Mouse (Mus musculus): Measurements from ENCODE around the gene Dennd1b. TPM values are rescaled to one million over a fixed set of nuclear protein-coding genes. Genes with fewer than 3 reads are reported as not detected.

Dennd1b gene
- total and polyA plus RNA-seq, 3 experiments = 6.4 to 23.7 (median 22.3) TPM

DNA sequence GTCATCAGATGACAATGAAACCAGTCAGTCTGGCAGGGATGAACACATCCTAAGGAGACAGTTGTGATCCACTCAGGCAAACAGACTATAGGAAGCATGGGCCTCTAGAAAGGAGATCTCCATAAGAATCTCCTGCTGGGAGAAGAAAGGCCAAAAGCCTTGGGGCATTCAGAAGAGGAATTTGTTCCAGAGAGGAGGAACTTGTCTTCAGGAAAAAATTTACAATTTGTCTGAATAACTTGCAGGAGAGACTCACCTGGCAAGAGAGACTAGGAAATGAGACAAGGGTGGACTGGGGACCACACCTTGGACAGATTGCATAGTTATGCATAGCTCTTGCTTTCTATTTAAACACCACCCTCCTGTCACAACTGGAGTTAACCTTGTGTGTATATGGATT is 6.7 kb upstream of the Dennd1b start:
- Histone ChIP-seq H3K4me1 (ENCODE audit: control insufficient read depth, insufficient read depth, low read length) (no peaks in the 10 kb centered on the region), H3K27ac (no peak overlapping the region), H3K4me3 (no peak overlapping the region), H3K27me3 (ENCODE audit: control insufficient read depth, insufficient read depth, low read length) (no peaks in the 10 kb centered on the region), H3K9ac (ENCODE audit: low read depth, low read length) (no peak overlapping the region), H3K36me3 (ENCODE audit: control insufficient read depth, insufficient read depth, low read length) (no peaks in the 10 kb centered on the region), H3K79me2 (replicated peaks; ENCODE audit: control insufficient read depth, insufficient read depth, low read length) (no peaks in the 10 kb centered on the region)
- intact Hi-C loops (cut with DNase I) = no loop called here
- TF ChIP-seq POLR2A (IDR thresholded peaks at IDR 0.05; ENCODE audit: insufficient read depth, low read depth, low read length) (no peak), EP300 (IDR thresholded peaks at IDR 0.05; ENCODE audit: insufficient read depth, low read depth, low read length) (no peak), CTCF (IDR thresholded peaks at IDR 0.05) (no peak)
- no peak for DNase-seq

DNA sequence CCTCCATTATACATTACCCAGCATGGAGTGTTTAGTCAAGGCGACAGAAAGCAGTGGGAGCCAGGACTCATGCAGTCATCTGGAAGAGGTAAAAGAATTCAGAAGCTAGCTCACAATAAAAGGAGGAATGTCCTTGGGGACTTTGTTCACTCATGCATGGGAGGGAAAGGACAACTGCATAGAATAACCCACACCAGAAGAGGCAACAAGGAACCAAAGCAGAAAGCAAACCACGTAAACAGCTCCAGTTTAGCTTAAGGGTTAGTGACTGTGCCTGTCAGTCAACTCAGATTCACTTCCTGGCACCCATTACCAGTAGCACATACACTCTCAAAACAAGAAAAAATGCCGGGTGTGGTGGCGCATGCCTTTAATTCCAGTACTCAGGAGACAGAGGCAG is 6.1 kb upstream of the Dennd1b start:
- Histone ChIP-seq H3K9ac (ENCODE audit: low read depth, low read length) (no peak overlapping the region), H3K4me3 (no peak overlapping the region), H3K36me3 (ENCODE audit: control insufficient read depth, insufficient read depth, low read length) (no peaks in the 10 kb centered on the region), H3K4me1 (ENCODE audit: control insufficient read depth, insufficient read depth, low read length) (no peaks in the 10 kb centered on the region), H3K27ac (no peak overlapping the region), H3K27me3 (ENCODE audit: control insufficient read depth, insufficient read depth, low read length) (no peaks in the 10 kb centered on the region), H3K79me2 (replicated peaks; ENCODE audit: control insufficient read depth, insufficient read depth, low read length) (no peaks in the 10 kb centered on the region)
- no peak for TF ChIP-seq CTCF (IDR thresholded peaks at IDR 0.05)
- TF ChIP-seq EP300 (IDR thresholded peaks at IDR 0.05; ENCODE audit: insufficient read depth, low read depth, low read length) = no peak
- no peak for TF ChIP-seq POLR2A (IDR thresholded peaks at IDR 0.05; ENCODE audit: insufficient read depth, low read depth, low read length)
- no peak for DNase-seq
- intact Hi-C loops (cut with DNase I) = no loop called here
- WGBS = 83% methylated on average over 4 of the region's 4 CpGs

DNA sequence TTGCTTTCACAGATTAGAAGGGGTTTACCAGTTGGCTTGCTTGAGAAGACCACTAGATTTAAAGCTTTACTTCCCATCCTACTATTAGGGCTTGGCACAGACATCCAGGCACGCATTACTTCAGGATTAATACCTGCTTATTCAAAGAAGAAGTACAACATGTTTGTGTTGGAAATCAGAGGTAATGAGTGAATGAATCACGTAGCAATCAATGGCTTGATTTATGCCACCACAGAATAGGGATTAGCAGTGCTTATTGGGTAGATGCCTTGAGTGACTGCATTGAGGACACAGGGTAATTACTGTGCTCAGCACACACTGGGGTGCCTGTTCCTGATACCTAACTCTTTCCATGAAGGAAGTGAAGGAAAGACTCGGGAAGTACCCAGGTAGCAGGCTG is 4.4 kb upstream of the Dennd1b start:
- TF ChIP-seq CTCF (IDR thresholded peaks at IDR 0.05) = no peak
- no peak for TF ChIP-seq POLR2A (IDR thresholded peaks at IDR 0.05; ENCODE audit: insufficient read depth, low read depth, low read length)
- no peak for TF ChIP-seq EP300 (IDR thresholded peaks at IDR 0.05; ENCODE audit: insufficient read depth, low read depth, low read length)
- no peaks in the 10 kb centered on the region for H3K27me3 ChIP-seq (ENCODE audit: control insufficient read depth, insufficient read depth, low read length)
- H3K4me1 ChIP-seq (ENCODE audit: control insufficient read depth, insufficient read depth, low read length) = peaks cover 4% of the 10 kb centered on the region
- H3K27ac ChIP-seq = no peak overlapping the region
- H3K79me2 ChIP-seq (replicated peaks; ENCODE audit: control insufficient read depth, insufficient read depth, low read length) = no peaks in the 10 kb centered on the region
- no peak overlapping the region for H3K4me3 ChIP-seq
- no peak for DNase-seq
- H3K36me3 ChIP-seq (ENCODE audit: control insufficient read depth, insufficient read depth, low read length) = no peaks in the 10 kb centered on the region
- WGBS = 82% methylated on average over 3 of the region's 3 CpGs
- no peak overlapping the region for H3K9ac ChIP-seq (ENCODE audit: low read depth, low read length)
- intact Hi-C loops (cut with DNase I) = no loop called here

DNA sequence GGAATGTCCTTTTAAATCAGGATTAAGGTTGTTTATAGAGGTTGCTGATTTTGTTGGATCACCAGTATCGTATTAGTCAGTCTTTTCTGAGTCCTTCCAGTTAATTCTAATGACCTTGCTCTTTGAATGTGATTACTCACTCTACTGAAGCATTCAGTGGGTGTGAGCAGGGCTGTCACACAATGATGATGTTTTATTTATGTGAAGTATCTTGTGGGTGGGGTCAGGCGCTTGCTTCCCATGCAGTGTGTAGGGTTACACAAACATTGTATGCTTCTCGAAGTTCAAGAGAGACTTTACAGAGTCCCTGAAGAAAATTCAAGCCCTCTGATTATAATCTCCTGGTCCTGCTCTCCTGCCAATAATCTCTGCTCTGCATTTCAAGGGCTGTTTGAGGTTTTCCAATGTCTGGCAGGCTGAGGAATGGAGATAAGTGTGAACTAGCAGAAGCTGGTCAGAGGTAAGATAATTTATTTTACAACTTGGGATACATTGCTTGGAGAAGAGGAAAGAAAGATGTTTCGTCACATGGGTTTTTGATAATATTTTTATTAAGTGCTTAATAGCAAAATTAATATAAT is 3.2 kb upstream of the Dennd1b start:
- no peak overlapping the region for H3K9ac ChIP-seq (ENCODE audit: low read depth, low read length)
- no peak overlapping the region for H3K4me3 ChIP-seq
- no peaks in the 10 kb centered on the region for H3K79me2 ChIP-seq (replicated peaks; ENCODE audit: control insufficient read depth, insufficient read depth, low read length)
- H3K36me3 ChIP-seq (ENCODE audit: control insufficient read depth, insufficient read depth, low read length) = no peaks in the 10 kb centered on the region
- 72% methylated on average over 4 of the region's 4 CpGs for WGBS
- H3K4me1 ChIP-seq (ENCODE audit: control insufficient read depth, insufficient read depth, low read length) = peaks cover 6% of the 10 kb centered on the region
- no peak for TF ChIP-seq EP300 (IDR thresholded peaks at IDR 0.05; ENCODE audit: insufficient read depth, low read depth, low read length)
- no peak for TF ChIP-seq CTCF (IDR thresholded peaks at IDR 0.05)
- no peak for TF ChIP-seq POLR2A (IDR thresholded peaks at IDR 0.05; ENCODE audit: insufficient read depth, low read depth, low read length)
- intact Hi-C loops (cut with DNase I) = loop anchor here (5.0 kb wide), 3 partner anchors 122 to 197 kb away; no protein-coding TSS in a partner anchor
- no peaks in the 10 kb centered on the region for H3K27me3 ChIP-seq (ENCODE audit: control insufficient read depth, insufficient read depth, low read length)
- H3K27ac ChIP-seq = no peak overlapping the region
- no peak for DNase-seq

DNA sequence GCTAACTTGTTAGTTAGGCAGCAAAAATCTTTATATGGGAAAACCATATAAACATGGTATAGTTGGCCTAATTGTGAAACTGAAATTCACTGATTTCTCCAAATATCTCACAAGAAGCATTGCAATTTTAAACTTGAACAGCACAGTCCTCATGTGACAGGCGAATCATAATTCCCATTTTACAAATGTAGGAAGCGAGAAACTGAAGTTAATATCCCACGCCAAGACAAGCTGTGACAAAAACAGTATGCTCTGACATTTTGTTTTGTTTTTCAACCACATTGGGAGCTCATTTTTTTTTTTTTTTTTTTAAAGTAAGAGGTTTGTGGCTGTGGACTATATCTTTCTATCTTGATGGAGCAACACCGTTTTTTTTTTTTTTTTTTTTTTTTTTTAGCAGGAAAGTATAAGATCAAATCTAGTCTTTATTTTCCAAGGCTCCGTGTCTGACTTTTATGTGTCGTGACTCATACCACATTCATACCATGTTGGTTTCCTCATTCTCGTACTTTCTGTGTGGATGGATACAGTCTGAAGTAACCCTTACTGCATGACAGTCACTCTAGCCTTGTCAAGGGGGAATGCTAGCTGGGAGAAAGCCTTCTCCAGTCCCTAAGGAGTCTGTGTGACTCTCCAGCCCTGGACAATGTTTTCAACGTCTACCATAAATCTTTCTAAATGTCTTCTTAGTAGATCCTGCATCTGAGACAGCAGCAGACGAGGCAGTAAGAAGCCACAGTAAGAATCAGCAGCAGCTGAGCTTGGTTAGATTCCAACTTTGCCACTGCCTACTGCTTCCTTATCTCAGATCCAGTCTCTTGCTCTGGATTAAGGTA is 751 bp upstream of the Dennd1b start:
- peak overlapping the region; percentile 79 for H3K27ac ChIP-seq
- H3K9ac ChIP-seq (ENCODE audit: low read depth, low read length) = peak overlapping the region; percentile 99
- 38% methylated on average over 9 of the region's 9 CpGs for WGBS
- intact Hi-C loops (cut with DNase I) = loop anchor here (2.0 to 5.0 kb wide), 5 partner anchors 20 to 195 kb away; no protein-coding TSS in a partner anchor
- DNase-seq = no peak
- TF ChIP-seq CTCF (IDR thresholded peaks at IDR 0.05) (no peak), EP300 (IDR thresholded peaks at IDR 0.05; ENCODE audit: insufficient read depth, low read depth, low read length) (no peak), POLR2A (IDR thresholded peaks at IDR 0.05; ENCODE audit: insufficient read depth, low read depth, low read length) (no peak)
- H3K79me2 ChIP-seq (replicated peaks; ENCODE audit: control insufficient read depth, insufficient read depth, low read length) = no peaks in the 10 kb centered on the region; the same call in 1 of the 2 replicates
- peaks cover 18% of the 10 kb centered on the region for H3K36me3 ChIP-seq (ENCODE audit: control insufficient read depth, insufficient read depth, low read length)
- peak overlapping the region; percentile 84 for H3K4me3 ChIP-seq
- H3K4me1 ChIP-seq (ENCODE audit: control insufficient read depth, insufficient read depth, low read length) = peaks cover 14% of the 10 kb centered on the region
- no peaks in the 10 kb centered on the region for H3K27me3 ChIP-seq (ENCODE audit: control insufficient read depth, insufficient read depth, low read length)
